In genomic region chr1:75462636-75463035, GRCm38 (mm10) we compare ENCODE assay signal across 25 mouse cellular contexts. TPM values are rescaled to one million over a fixed set of nuclear protein-coding genes. Genes with fewer than 3 reads are reported as not detected.
DNase-seq lines count a peak whose midpoint lies in the region; ATAC-seq lines count a peak whose summit lies in the region.
"Had no signal": no experiment of that assay in that cellular context is flagged by ENCODE, and none has a peak within 500 bp of the region (broad histone marks: within the 10 kb centered on the region; RNA-seq: fewer than 3 reads in every experiment).

No protein-coding gene starts in this region.

- H3K27me3 ChIP-seq in midbrain, embryonic 13.5 days = peaks cover 30% of the 10 kb centered on the region
- H3K27me3 ChIP-seq in midbrain, embryonic 10.5 days (ENCODE audit: low read depth, poor library complexity, severe bottlenecking) = peaks cover 82% of the 10 kb centered on the region
- peaks cover 70% of the 10 kb centered on the region for H3K27me3 ChIP-seq in liver, embryonic 15.5 days
- no peaks in the 10 kb centered on the region for H3K27me3 ChIP-seq in midbrain, embryonic 16.5 days (ENCODE audit: control insufficient read depth, insufficient read depth, low read depth, low read length)

- H3K9me3 ChIP-seq in midbrain, embryonic 13.5 days = no peaks in the 10 kb centered on the region
- H3K9me3 ChIP-seq in midbrain, embryonic 10.5 days (replicated peaks) = no peaks in the 10 kb centered on the region
- no peaks in the 10 kb centered on the region for H3K9me3 ChIP-seq in liver, embryonic 15.5 days (replicated peaks)
- no peaks in the 10 kb centered on the region for H3K9me3 ChIP-seq in midbrain, embryonic 16.5 days (replicated peaks; ENCODE audit: control insufficient read depth, low read length, poor library complexity, severe bottlenecking)
- H3K9me3 ChIP-seq: limb, embryonic 15.5 days had no signal

- H3K27ac ChIP-seq in midbrain, embryonic 13.5 days = peak overlapping the region; percentile 83
- H3K27ac ChIP-seq in midbrain, embryonic 10.5 days (replicated peaks) = no peak overlapping the region
- peak overlapping the region; percentile 70 for H3K27ac ChIP-seq in liver, embryonic 15.5 days (replicated peaks)
- 0 out of 2 replicates have a peak overlapping the region, but pooled peaks have one; percentile 0 for H3K27ac ChIP-seq in midbrain, embryonic 16.5 days (ENCODE audit: low read length)
- H3K27ac ChIP-seq: hindbrain, postnatal 0 days; limb, embryonic 15.5 days; macrophage; stomach, postnatal 0 days had no signal

- DNase-seq in midbrain, embryonic 10.5 days (ENCODE audit: low spot score) = no peak
- no peak for DNase-seq in gastrocnemius, postnatal 25 days
- DNase-seq in kidney, postnatal 36 days = no peak
- DNase-seq: adrenal gland, postnatal 10 days; B cell, adult 2 months; cerebellum, adult 9-10 months; forebrain, postnatal 0 days; kidney, postnatal 25 days; left cerebral cortex, postnatal 4 days had no signal

- no peak for ATAC-seq in midbrain, embryonic 13.5 days
- ATAC-seq in erythroblast, adult 5-6 weeks (replicated peaks; ENCODE audit: low FRiP score, poor library complexity, severe bottlenecking) = peak; percentile 66; the same call in 1 of the 2 replicates
- peak; percentile 78 for ATAC-seq in liver, embryonic 15.5 days (ENCODE audit: insufficient read depth)
- ATAC-seq in midbrain, embryonic 16.5 days = no peak
- ATAC-seq: activated CD4-positive, CD25-positive, alpha-beta regulatory T cell, adult 4 months; forebrain, postnatal 0 days; hindbrain, postnatal 0 days; intestine, embryonic 16.5 days had no signal

- H3K36me3 ChIP-seq in midbrain, embryonic 13.5 days = no peaks in the 10 kb centered on the region
- no peaks in the 10 kb centered on the region for H3K36me3 ChIP-seq in midbrain, embryonic 10.5 days
- H3K36me3 ChIP-seq in liver, embryonic 15.5 days (replicated peaks) = no peaks in the 10 kb centered on the region
- H3K36me3 ChIP-seq in midbrain, embryonic 16.5 days (ENCODE audit: control insufficient read depth, insufficient read depth, low read length) = no peaks in the 10 kb centered on the region
- H3K36me3 ChIP-seq: limb, embryonic 15.5 days had no signal

- H3K4me2 ChIP-seq in midbrain, embryonic 13.5 days (replicated peaks) = no peak overlapping the region
- peak overlapping the region; percentile 64 for H3K4me2 ChIP-seq in liver, embryonic 15.5 days
- no peak overlapping the region for H3K4me2 ChIP-seq in midbrain, embryonic 16.5 days (ENCODE audit: low read length)
- H3K4me2 ChIP-seq: heart, embryonic 11.5 days; limb, embryonic 15.5 days had no signal

- no peak overlapping the region for H3K4me3 ChIP-seq in midbrain, embryonic 13.5 days (replicated peaks)
- H3K4me3 ChIP-seq in midbrain, embryonic 10.5 days = no peak overlapping the region
- no peak overlapping the region for H3K4me3 ChIP-seq in liver, embryonic 15.5 days (replicated peaks)
- H3K4me3 ChIP-seq in midbrain, embryonic 16.5 days (ENCODE audit: low read depth, low read length) = no peak overlapping the region
- H3K4me3 ChIP-seq: limb, embryonic 15.5 days had no signal

- no peak overlapping the region for H3K9ac ChIP-seq in midbrain, embryonic 13.5 days (replicated peaks)
- H3K9ac ChIP-seq in liver, embryonic 15.5 days = no peak overlapping the region
- H3K9ac ChIP-seq in midbrain, embryonic 16.5 days (ENCODE audit: low read depth, low read length) = no peak overlapping the region
- H3K9ac ChIP-seq: forebrain, postnatal 0 days; limb, embryonic 15.5 days had no signal

- 70% methylated on average over 1 of the region's 1 CpGs for WGBS in midbrain, embryonic 13.5 days
- 40% methylated on average over 1 of the region's 1 CpGs for WGBS in midbrain, embryonic 10.5 days
- WGBS in liver, embryonic 15.5 days (ENCODE audit: insufficient replicate concordance) = 22% methylated on average over 1 of the region's 1 CpGs
- WGBS in midbrain, embryonic 16.5 days = 42% methylated on average over 1 of the region's 1 CpGs

- peaks cover 61% of the 10 kb centered on the region for H3K4me1 ChIP-seq in midbrain, embryonic 13.5 days (replicated peaks)
- peaks cover 62% of the 10 kb centered on the region for H3K4me1 ChIP-seq in midbrain, embryonic 10.5 days
- H3K4me1 ChIP-seq in liver, embryonic 15.5 days (replicated peaks) = peaks cover 61% of the 10 kb centered on the region
- peaks cover 28% of the 10 kb centered on the region for H3K4me1 ChIP-seq in midbrain, embryonic 16.5 days (ENCODE audit: control insufficient read depth, insufficient read depth, low read length)

RNA-seq across cellular contexts. Expression of gene Asic4, which starts 12.4 kb away (rescaled TPM):
- polyA plus RNA-seq in midbrain, embryonic 13.5 days (2015; fragmentation: Nextera tagmentation; extraction: Ambion mirVana) = 57.3 and 81.6 TPM in 2 replicates
- 6.1 and 17.7 TPM in 2 replicates for polyA plus RNA-seq in midbrain, embryonic 10.5 days (2016; fragmentation: Nextera tagmentation; extraction: Ambion mirVana)
- not detected in 2 replicates for total RNA-seq in erythroblast, adult 5-6 weeks (2015; ENCODE audit: low replicate concordance)
- not detected in 2 replicates for total RNA-seq in erythroblast, adult 5-6 weeks (2017; ENCODE audit: low replicate concordance)
- 0.05 TPM in 1 of 2 replicates, not detected in the other for polyA plus RNA-seq in liver, embryonic 15.5 days (2015; fragmentation: Nextera tagmentation; extraction: Ambion mirVana)
- polyA plus RNA-seq in midbrain, embryonic 16.5 days (2015; fragmentation: Nextera tagmentation; extraction: Ambion mirVana) = 45.4 and 54.8 TPM in 2 replicates
- total RNA-seq in gastrocnemius, postnatal 25 days (2021) = not detected
- total RNA-seq: CH12.LX; hematopoietic stem cell, adult 5-6 weeks; monocyte, adult 5-6 weeks; neutrophil, adult 5-6 weeks had no signal
- polyA plus RNA-seq: activated CD4-positive, CD25-positive, alpha-beta regulatory T cell, adult 4 months; macrophage; thymus, postnatal 0 days had no signal

RNA-seq across cellular contexts. Expression of gene Chpf, which starts 16.5 kb away (rescaled TPM):
- polyA plus RNA-seq in midbrain, embryonic 13.5 days (2015; fragmentation: Nextera tagmentation; extraction: Ambion mirVana) = 25.1 and 28.7 TPM in 2 replicates
- 24.4 and 25.2 TPM in 2 replicates for polyA plus RNA-seq in midbrain, embryonic 10.5 days (2016; fragmentation: Nextera tagmentation; extraction: Ambion mirVana)
- total RNA-seq in erythroblast, adult 5-6 weeks (2015; ENCODE audit: low replicate concordance) = 0.42 TPM in 1 of 2 replicates, not detected in the other
- 0.26 and 1.3 TPM in 2 replicates for total RNA-seq in erythroblast, adult 5-6 weeks (2017; ENCODE audit: low replicate concordance)
- 4.0 and 4.3 TPM in 2 replicates for polyA plus RNA-seq in liver, embryonic 15.5 days (2015; fragmentation: Nextera tagmentation; extraction: Ambion mirVana)
- polyA plus RNA-seq in midbrain, embryonic 16.5 days (2015; fragmentation: Nextera tagmentation; extraction: Ambion mirVana) = 34.8 and 37.5 TPM in 2 replicates
- 1 to 10 TPM; 5.5 to 7.9 TPM for total RNA-seq in gastrocnemius, postnatal 25 days (2021)

RNA-seq across cellular contexts. Expression of gene Tmem198, which starts 16.7 kb away (rescaled TPM):
- 46.1 and 47.3 TPM in 2 replicates for polyA plus RNA-seq in midbrain, embryonic 13.5 days (2015; fragmentation: Nextera tagmentation; extraction: Ambion mirVana)
- 9.9 and 17.4 TPM in 2 replicates for polyA plus RNA-seq in midbrain, embryonic 10.5 days (2016; fragmentation: Nextera tagmentation; extraction: Ambion mirVana)
- not detected in 2 replicates for total RNA-seq in erythroblast, adult 5-6 weeks (2015; ENCODE audit: low replicate concordance)
- not detected in 2 replicates for total RNA-seq in erythroblast, adult 5-6 weeks (2017; ENCODE audit: low replicate concordance)
- 0.06 and 0.15 TPM in 2 replicates for polyA plus RNA-seq in liver, embryonic 15.5 days (2015; fragmentation: Nextera tagmentation; extraction: Ambion mirVana)
- polyA plus RNA-seq in midbrain, embryonic 16.5 days (2015; fragmentation: Nextera tagmentation; extraction: Ambion mirVana) = 52.0 and 56.7 TPM in 2 replicates
- under 1 TPM; 0.36 to 0.43 TPM for total RNA-seq in gastrocnemius, postnatal 25 days (2021)
- total RNA-seq: hematopoietic stem cell, adult 5-6 weeks had no signal
- polyA plus RNA-seq: macrophage had no signal

RNA-seq across cellular contexts. Expression of gene Gmppa, which starts 26.9 kb away (rescaled TPM):
- 78.4 and 88.8 TPM in 2 replicates for polyA plus RNA-seq in midbrain, embryonic 13.5 days (2015; fragmentation: Nextera tagmentation; extraction: Ambion mirVana)
- 70.2 and 73.1 TPM in 2 replicates for polyA plus RNA-seq in midbrain, embryonic 10.5 days (2016; fragmentation: Nextera tagmentation; extraction: Ambion mirVana)
- 2.9 and 14.4 TPM in 2 replicates for total RNA-seq in erythroblast, adult 5-6 weeks (2015; ENCODE audit: low replicate concordance)
- total RNA-seq in erythroblast, adult 5-6 weeks (2017; ENCODE audit: low replicate concordance) = 6.1 and 20.1 TPM in 2 replicates
- polyA plus RNA-seq in liver, embryonic 15.5 days (2015; fragmentation: Nextera tagmentation; extraction: Ambion mirVana) = 33.8 and 35.2 TPM in 2 replicates
- polyA plus RNA-seq in midbrain, embryonic 16.5 days (2015; fragmentation: Nextera tagmentation; extraction: Ambion mirVana) = 79.7 and 81.3 TPM in 2 replicates
- 10 to 100 TPM; 32.0 to 37.2 TPM for total RNA-seq in gastrocnemius, postnatal 25 days (2021)

RNA-seq across cellular contexts. Expression of gene Obsl1, which starts 43.6 kb away (rescaled TPM):
- 18.6 and 25.7 TPM in 2 replicates for polyA plus RNA-seq in midbrain, embryonic 13.5 days (2015; fragmentation: Nextera tagmentation; extraction: Ambion mirVana)
- polyA plus RNA-seq in midbrain, embryonic 10.5 days (2016; fragmentation: Nextera tagmentation; extraction: Ambion mirVana) = 35.2 and 35.7 TPM in 2 replicates
- not detected in 2 replicates for total RNA-seq in erythroblast, adult 5-6 weeks (2015; ENCODE audit: low replicate concordance)
- not detected in 2 replicates for total RNA-seq in erythroblast, adult 5-6 weeks (2017; ENCODE audit: low replicate concordance)
- polyA plus RNA-seq in liver, embryonic 15.5 days (2015; fragmentation: Nextera tagmentation; extraction: Ambion mirVana) = 7.3 and 9.4 TPM in 2 replicates
- 23.1 and 24.2 TPM in 2 replicates for polyA plus RNA-seq in midbrain, embryonic 16.5 days (2015; fragmentation: Nextera tagmentation; extraction: Ambion mirVana)
- 10 to 100 TPM; 37.7 to 52.8 TPM for total RNA-seq in gastrocnemius, postnatal 25 days (2021)
- total RNA-seq: monocyte, adult 5-6 weeks; neutrophil, adult 5-6 weeks had no signal
- polyA plus RNA-seq: activated CD4-positive, CD25-positive, alpha-beta regulatory T cell, adult 4 months; macrophage had no signal

Comparison
In these comparisons a context has a peak if more than half of its experiments do, and no peak if none do; other contexts are left out.
1. ATAC-seq: peak in erythroblast, adult 5-6 weeks (single experiment) and liver, embryonic 15.5 days (single experiment); none in midbrain, embryonic 13.5 days (single experiment) and midbrain, embryonic 16.5 days (single experiment).